Mouse (Mus musculus) mouse embryonic stem cell (cell line): Measurements from ENCODE around the gene Arfgef2.

Experiments used
- in situ Hi-C, 2 experiments: fragments of 300-500 bp; cut with MboI; formaldehyde crosslinking; loops; 1 replicate in 1 of 2; 3 replicates in 1 of 2; pipeline ENCODE4 v1.14.3; 2019 to 2020; ENCODE audit warnings: low sequenced_read_pairs in 2 of 2, low pct_unique_long_range_greater_than_20kb in 1 of 2, mixed read lengths in 1 of 2; ENCODE audit not compliant: unreplicated experiment in 1 of 2

The Arfgef2 gene

GRCm38 (mm10) chr2:166800473-166800857 lies 4.9 kb upstream of the Arfgef2 start:
- in situ Hi-C loops: no loop called here

- in situ Hi-C loops: no loop called here
These were observed 4.0 kb upstream of the Arfgef2 start for GRCm38 (mm10) chr2:166801436-166801835.

- in situ Hi-C loops: no loop called here
These were observed 2.1 kb upstream of the Arfgef2 start for GRCm38 (mm10) chr2:166803298-166803697.

GRCm38 (mm10) chr2:166806173-166806705 lies 851 bp downstream of the Arfgef2 start:
- in situ Hi-C loops: no loop called here

GRCm38 (mm10) chr2:166806813-166807212 lies 1.4 kb downstream of the Arfgef2 start:
- in situ Hi-C loops: no loop called here

- in situ Hi-C loops: no loop called here
These were observed 4.1 kb downstream of the Arfgef2 start for GRCm38 (mm10) chr2:166809499-166809898.

- in situ Hi-C loops: no loop called here
These were observed 5.4 kb downstream of the Arfgef2 start for GRCm38 (mm10) chr2:166810821-166811220.

GRCm38 (mm10) chr2:166818463-166819143 lies 13.2 kb downstream of the Arfgef2 start:
- in situ Hi-C loops: no loop called here

GRCm38 (mm10) chr2:166819849-166820248 lies 14.5 kb downstream of the Arfgef2 start:
- in situ Hi-C loops: no loop called here

GRCm38 (mm10) chr2:166820844-166821243 lies 15.5 kb downstream of the Arfgef2 start:
- in situ Hi-C loops: no loop called here

GRCm38 (mm10) chr2:166821406-166821805 lies 16.0 kb downstream of the Arfgef2 start:
- in situ Hi-C loops: no loop called here

- in situ Hi-C loops: no loop called here
These were observed 16.9 kb downstream of the Arfgef2 start for GRCm38 (mm10) chr2:166822119-166822826.

GRCm38 (mm10) chr2:166822901-166823300 lies 17.5 kb downstream of the Arfgef2 start:
- in situ Hi-C loops: no loop called here

GRCm38 (mm10) chr2:166824386-166824785 lies 19.0 kb downstream of the Arfgef2 start:
- in situ Hi-C loops: no loop called here

- in situ Hi-C loops: no loop called here
These were observed 19.6 kb downstream of the Arfgef2 start for GRCm38 (mm10) chr2:166824998-166825397.

GRCm38 (mm10) chr2:166826491-166827224 lies 21.3 kb downstream of the Arfgef2 start:
- in situ Hi-C loops: no loop called here

GRCm38 (mm10) chr2:166828306-166828705 lies 22.9 kb downstream of the Arfgef2 start:
- in situ Hi-C loops: no loop called here

- in situ Hi-C loops: no loop called here
These were observed 25.0 kb downstream of the Arfgef2 start for GRCm38 (mm10) chr2:166830350-166830749.

- in situ Hi-C loops: no loop called here
These were observed 28.7 kb downstream of the Arfgef2 start for GRCm38 (mm10) chr2:166834091-166834490.
